Mouse (Mus musculus): ENCODE measurements around the gene Tenm2. TPM values are rescaled to one million over a fixed set of nuclear protein-coding genes. Genes with fewer than 3 reads are reported as not detected.

Tenm2 gene
- polyA plus RNA-seq, 1 experiment from 2014 or later: 1.2 TPM

DNA sequence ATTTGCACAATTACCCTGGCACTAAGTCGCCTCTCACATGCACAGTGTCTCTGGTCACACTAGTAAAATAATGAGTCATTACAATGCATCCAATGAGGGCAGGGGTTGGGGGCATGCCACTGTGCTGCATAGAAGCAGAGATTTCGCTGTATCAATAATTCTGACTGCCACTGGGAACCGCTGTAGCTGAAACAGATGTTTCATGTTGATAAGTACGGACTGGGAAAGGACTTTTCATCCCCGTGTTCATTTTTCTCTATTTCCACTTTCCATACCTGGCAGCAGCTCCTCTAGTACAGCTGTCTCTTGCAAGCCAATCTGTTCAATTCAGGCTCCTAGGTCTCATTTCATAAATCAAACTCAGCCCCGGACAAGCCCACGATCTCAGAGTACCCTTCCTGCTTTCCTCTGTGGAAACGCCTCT, 433.5 kb downstream of the Tenm2 start:
- no peak overlapping the region for H3K27ac ChIP-seq (replicated peaks)
- no peak overlapping the region for H3K4me2 ChIP-seq
- H3K27me3 ChIP-seq (replicated peaks): no peaks in the 10 kb centered on the region
- H3K4me1 ChIP-seq: no peaks in the 10 kb centered on the region
- no peaks in the 10 kb centered on the region for H3K9me3 ChIP-seq
- H3K36me3 ChIP-seq: no peaks in the 10 kb centered on the region
- H3K4me3 ChIP-seq: no peak overlapping the region
- WGBS: 65% methylated on average over 8 of the region's 8 CpGs
- ATAC-seq (ENCODE audit: extremely low read depth, insufficient number of reproducible peaks, low FRiP score, low TSS enrichment): no peak
- H3K9ac ChIP-seq: no peak overlapping the region

DNA sequence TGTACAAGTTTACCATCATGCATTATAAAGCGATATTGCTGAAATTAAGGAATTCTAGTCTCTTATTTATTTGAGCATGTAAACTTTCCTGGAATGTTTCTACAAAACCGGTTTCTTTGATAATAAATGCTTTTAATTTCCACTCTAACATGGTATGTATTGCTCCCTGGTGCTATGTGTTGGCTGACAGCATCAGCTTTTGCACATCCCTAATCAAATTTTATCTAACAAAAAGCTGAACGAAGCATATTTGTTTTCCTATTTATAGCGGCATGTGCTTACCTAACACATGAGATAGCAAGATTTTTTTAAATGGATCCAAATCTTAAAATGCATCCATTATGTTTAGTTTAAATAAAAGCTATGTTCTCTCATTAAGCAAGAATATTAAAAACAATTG, 434.1 kb downstream of the Tenm2 start:
- Histone ChIP-seq H3K4me3 (no peak overlapping the region), H3K4me1 (no peaks in the 10 kb centered on the region), H3K4me2 (no peak overlapping the region), H3K36me3 (no peaks in the 10 kb centered on the region), H3K27me3 (replicated peaks) (no peaks in the 10 kb centered on the region), H3K9me3 (no peaks in the 10 kb centered on the region), H3K27ac (replicated peaks) (no peak overlapping the region), H3K9ac (no peak overlapping the region)
- no peak for ATAC-seq (ENCODE audit: extremely low read depth, insufficient number of reproducible peaks, low FRiP score, low TSS enrichment)
- WGBS: 71% methylated on average over 4 of the region's 4 CpGs

DNA sequence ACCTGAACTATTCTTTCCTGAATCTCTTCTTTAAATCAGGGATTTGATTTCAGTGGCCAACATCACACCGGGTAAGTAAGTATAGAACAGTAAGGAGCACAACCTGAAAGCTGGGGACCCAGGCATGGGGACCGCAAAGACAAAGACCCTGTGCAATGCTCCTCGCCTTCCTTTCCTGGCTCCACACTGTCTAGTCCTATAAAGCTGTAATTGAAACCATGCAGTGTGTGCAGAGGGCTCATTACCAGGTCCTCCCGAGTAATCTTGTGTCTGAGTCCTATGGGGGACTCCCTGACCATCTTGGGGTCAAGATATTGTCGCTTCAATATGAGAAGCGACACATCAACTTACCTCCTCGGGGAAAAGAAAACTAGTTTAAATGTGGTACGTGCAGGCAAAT, 436.4 kb downstream of the Tenm2 start:
- WGBS: 78% methylated on average over 8 of the region's 8 CpGs
- Histone ChIP-seq H3K36me3 (no peaks in the 10 kb centered on the region), H3K27me3 (replicated peaks) (no peaks in the 10 kb centered on the region), H3K27ac (replicated peaks) (no peak overlapping the region), H3K9ac (no peak overlapping the region), H3K4me2 (no peak overlapping the region), H3K9me3 (no peaks in the 10 kb centered on the region), H3K4me1 (no peaks in the 10 kb centered on the region), H3K4me3 (no peak overlapping the region)
- ATAC-seq (ENCODE audit: extremely low read depth, insufficient number of reproducible peaks, low FRiP score, low TSS enrichment): no peak

DNA sequence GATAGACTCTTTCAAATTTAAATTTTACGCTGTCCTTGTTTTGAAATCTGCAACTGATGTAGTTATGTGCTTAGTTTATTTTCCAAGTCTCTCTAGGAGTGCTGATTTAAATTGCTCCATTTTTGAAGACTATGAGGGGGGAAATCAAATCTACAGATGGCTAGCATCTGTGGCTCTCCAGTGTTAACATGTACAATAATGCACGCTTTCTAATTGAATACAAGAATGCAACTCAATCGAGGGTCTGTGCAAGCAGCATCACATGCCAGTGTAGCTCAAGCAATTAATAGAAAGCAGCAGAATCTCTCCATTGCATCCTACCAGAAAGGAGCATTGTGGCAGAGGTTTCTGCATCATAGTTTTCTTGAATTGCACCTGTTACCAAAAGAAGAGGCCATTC, 477.8 kb downstream of the Tenm2 start:
- Histone ChIP-seq H3K4me3 (no peak overlapping the region), H3K4me1 (no peaks in the 10 kb centered on the region), H3K9ac (no peak overlapping the region), H3K4me2 (no peak overlapping the region), H3K27ac (replicated peaks) (no peak overlapping the region), H3K9me3 (no peaks in the 10 kb centered on the region), H3K27me3 (replicated peaks) (no peaks in the 10 kb centered on the region), H3K36me3 (no peaks in the 10 kb centered on the region)
- WGBS: 76% methylated on average over 3 of the region's 3 CpGs
- ATAC-seq (ENCODE audit: extremely low read depth, insufficient number of reproducible peaks, low FRiP score, low TSS enrichment): no peak

DNA sequence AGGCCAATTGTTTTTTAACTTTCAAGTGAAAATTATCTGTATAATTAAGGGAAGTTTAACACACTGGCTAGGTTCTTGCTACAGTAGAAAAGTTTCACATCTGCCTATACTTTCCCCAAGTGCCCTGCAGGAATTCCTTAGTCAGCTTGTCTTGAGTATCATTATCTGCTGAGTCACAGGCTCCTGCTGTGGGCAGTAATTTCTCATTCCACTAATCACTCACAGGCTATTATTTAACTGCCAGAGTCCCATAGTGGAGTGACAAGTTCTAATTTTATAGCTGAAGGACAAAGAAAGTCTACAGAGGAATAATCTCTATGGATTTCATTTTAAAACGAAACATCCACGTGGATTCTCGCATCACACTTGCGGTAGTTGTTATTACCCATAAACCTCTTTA, 489.5 kb downstream of the Tenm2 start:
- H3K9me3 ChIP-seq: no peaks in the 10 kb centered on the region
- no peak overlapping the region for H3K4me2 ChIP-seq
- H3K4me1 ChIP-seq: no peaks in the 10 kb centered on the region
- no peaks in the 10 kb centered on the region for H3K36me3 ChIP-seq
- no peaks in the 10 kb centered on the region for H3K27me3 ChIP-seq (replicated peaks)
- no peak overlapping the region for H3K27ac ChIP-seq (replicated peaks)
- no peak overlapping the region for H3K4me3 ChIP-seq
- WGBS: 86% methylated on average over 4 of the region's 4 CpGs
- H3K9ac ChIP-seq: no peak overlapping the region
- no peak for ATAC-seq (ENCODE audit: extremely low read depth, insufficient number of reproducible peaks, low FRiP score, low TSS enrichment)

DNA sequence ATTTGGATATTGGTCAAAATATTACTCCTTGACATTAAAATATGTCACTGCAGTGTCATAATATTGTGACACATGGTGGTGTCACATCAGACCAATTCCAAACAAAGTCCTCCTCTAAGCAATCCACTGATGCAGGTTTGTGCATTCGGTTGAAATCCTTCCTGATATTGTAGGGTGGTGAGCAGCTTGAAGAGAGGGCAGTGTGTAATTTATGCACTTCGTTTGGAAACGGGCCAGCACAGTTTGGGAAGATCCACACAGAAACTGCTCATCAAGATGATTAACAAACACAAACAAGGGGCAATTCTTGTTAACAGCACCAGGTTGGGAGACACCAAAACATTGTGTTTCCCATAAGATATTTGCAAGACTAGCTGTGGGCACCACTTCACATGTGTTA, 508.0 kb downstream of the Tenm2 start:
- Histone ChIP-seq H3K4me3 (no peak overlapping the region), H3K27ac (replicated peaks) (no peak overlapping the region), H3K4me2 (no peak overlapping the region), H3K9me3 (no peaks in the 10 kb centered on the region), H3K27me3 (replicated peaks) (no peaks in the 10 kb centered on the region), H3K36me3 (no peaks in the 10 kb centered on the region), H3K4me1 (0 out of 2 replicates have a peak, but pooled peaks cover 2% of the 10 kb centered on the region), H3K9ac (no peak overlapping the region)
- 76% methylated on average over 3 of the region's 3 CpGs for WGBS
- no peak for ATAC-seq (ENCODE audit: extremely low read depth, insufficient number of reproducible peaks, low FRiP score, low TSS enrichment)

DNA sequence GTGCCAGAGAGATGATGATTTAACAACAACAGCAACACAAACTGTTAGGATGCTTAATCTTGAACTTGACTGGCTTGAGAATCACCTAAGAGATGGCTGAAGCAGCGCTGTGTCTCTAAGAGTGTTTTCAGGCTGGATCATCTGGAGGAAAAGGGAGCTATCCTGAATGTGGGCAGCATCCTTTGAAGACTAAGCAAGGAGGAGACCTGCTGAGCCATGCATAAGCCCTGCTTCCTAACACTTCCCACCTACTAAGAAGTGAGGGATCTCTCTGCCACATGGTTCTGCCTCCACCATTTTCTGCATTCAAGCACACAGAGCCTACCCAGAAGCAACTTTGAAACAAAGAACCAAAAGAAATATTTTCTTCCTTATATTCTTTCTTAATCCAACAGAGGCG, 532.9 kb downstream of the Tenm2 start:
- no peaks in the 10 kb centered on the region for H3K36me3 ChIP-seq
- 69% methylated on average over 2 of the region's 2 CpGs for WGBS

DNA sequence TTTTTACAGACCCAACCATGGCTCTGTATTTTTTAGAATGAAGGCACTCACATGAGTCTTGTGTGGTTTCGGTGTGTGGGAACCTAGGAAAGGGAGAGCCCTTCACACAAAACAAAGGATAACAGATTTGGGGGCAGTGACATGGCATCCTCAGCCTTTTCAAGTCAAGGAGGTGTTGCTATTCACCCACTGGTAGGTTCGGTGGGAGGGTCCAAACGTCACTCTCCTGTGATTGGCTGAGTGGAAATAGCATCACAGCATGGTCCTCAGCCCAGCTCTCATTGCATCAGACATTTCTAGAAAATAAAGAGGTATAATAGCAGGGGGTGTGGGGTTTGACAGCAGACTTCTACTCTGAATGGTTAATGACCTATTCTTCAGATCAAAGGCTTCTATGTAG, 534.8 kb downstream of the Tenm2 start:
- Histone ChIP-seq H3K27ac (replicated peaks) (no peak overlapping the region), H3K4me3 (no peak overlapping the region), H3K4me1 (no peaks in the 10 kb centered on the region), H3K9me3 (no peaks in the 10 kb centered on the region), H3K9ac (no peak overlapping the region), H3K27me3 (replicated peaks) (no peaks in the 10 kb centered on the region), H3K36me3 (no peaks in the 10 kb centered on the region), H3K4me2 (no peak overlapping the region)
- ATAC-seq (ENCODE audit: extremely low read depth, insufficient number of reproducible peaks, low FRiP score, low TSS enrichment): no peak
- WGBS: 81% methylated on average over 3 of the region's 3 CpGs

More for the DNA sequence above, 532.9 kb downstream of the Tenm2 start:
- Histone ChIP-seq H3K4me1 (no peaks in the 10 kb centered on the region), H3K9ac (no peak overlapping the region), H3K4me3 (no peak overlapping the region), H3K27me3 (replicated peaks) (no peaks in the 10 kb centered on the region), H3K27ac (replicated peaks) (no peak overlapping the region), H3K9me3 (no peaks in the 10 kb centered on the region), H3K4me2 (no peak overlapping the region)
- no peak for ATAC-seq (ENCODE audit: extremely low read depth, insufficient number of reproducible peaks, low FRiP score, low TSS enrichment)

DNA sequence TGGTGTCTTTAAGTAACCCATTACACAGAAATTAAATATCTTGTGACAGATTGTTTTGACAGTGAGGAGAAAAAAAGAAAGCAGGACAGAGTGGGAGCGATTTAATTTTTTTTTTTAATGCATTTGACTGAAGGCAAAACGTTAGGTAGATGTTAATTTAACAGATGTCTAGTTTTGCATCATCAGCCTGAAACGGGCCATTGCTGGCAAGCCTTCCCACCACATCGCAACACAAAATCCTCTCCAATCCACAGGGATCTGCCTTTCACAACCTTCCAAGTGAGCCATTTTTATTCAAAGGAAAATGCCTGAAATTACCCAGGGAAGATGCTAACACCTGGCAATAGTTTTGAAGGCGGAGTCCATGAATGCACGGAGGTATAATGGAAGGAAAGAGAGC, 535.6 kb downstream of the Tenm2 start:
- WGBS: 75% methylated on average over 6 of the region's 6 CpGs

DNA sequence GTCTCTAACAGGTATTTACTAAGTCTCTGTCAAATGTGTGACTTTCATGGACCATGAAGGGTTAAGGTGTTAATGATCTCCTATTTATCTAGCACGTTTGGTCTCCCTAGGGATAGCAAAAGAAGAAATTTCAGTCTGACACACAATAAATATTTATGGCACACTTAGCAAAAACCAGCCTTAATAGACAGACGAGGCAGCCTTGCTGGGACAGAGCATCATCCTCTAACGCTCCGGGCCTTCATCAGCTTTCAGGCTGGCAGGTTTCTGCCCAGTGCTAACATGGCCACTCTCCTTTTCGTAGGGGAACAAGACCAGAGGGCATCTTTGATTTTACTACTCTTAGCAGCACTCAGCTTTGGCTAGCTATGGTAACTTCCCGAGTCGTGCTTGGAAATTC, 537.5 kb downstream of the Tenm2 start:
- no peak for ATAC-seq (ENCODE audit: extremely low read depth, insufficient number of reproducible peaks, low FRiP score, low TSS enrichment)
- no peaks in the 10 kb centered on the region for H3K4me1 ChIP-seq
- H3K4me3 ChIP-seq: no peak overlapping the region
- no peaks in the 10 kb centered on the region for H3K36me3 ChIP-seq
- 80% methylated on average over 7 of the region's 7 CpGs for WGBS
- no peak overlapping the region for H3K9ac ChIP-seq
- H3K27ac ChIP-seq (replicated peaks): no peak overlapping the region
- no peaks in the 10 kb centered on the region for H3K9me3 ChIP-seq
- H3K27me3 ChIP-seq (replicated peaks): no peaks in the 10 kb centered on the region
- no peak overlapping the region for H3K4me2 ChIP-seq

More for the DNA sequence above, 535.6 kb downstream of the Tenm2 start:
- Histone ChIP-seq H3K27ac (replicated peaks) (no peak overlapping the region), H3K4me2 (no peak overlapping the region), H3K9me3 (no peaks in the 10 kb centered on the region), H3K4me1 (no peaks in the 10 kb centered on the region), H3K4me3 (no peak overlapping the region), H3K27me3 (replicated peaks) (no peaks in the 10 kb centered on the region), H3K9ac (no peak overlapping the region), H3K36me3 (no peaks in the 10 kb centered on the region)
- no peak for ATAC-seq (ENCODE audit: extremely low read depth, insufficient number of reproducible peaks, low FRiP score, low TSS enrichment)

DNA sequence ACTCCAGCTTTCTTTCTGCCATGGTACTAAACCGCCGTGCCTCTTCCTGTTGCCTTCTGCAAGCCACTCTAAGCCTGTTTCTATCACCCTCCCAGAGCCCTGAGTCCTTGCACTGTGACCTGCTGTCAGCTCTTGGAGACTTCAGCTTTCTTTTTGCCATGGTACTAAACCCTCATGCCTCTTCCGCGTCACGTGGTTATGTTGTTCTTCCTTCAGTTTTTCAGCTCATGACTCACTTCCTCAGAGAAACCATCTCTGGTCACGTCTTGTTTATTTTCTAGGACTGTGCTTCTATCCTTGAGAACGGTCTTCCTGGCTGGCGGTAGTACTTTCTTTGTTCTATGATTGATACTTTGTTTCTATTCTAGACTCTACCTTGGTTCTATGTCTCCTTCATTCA, 537.9 kb downstream of the Tenm2 start:
- no peaks in the 10 kb centered on the region for H3K36me3 ChIP-seq
- ATAC-seq (ENCODE audit: extremely low read depth, insufficient number of reproducible peaks, low FRiP score, low TSS enrichment): no peak
- 64% methylated on average over 8 of the region's 8 CpGs for WGBS
- H3K27me3 ChIP-seq (replicated peaks): no peaks in the 10 kb centered on the region
- H3K4me2 ChIP-seq: no peak overlapping the region
- no peaks in the 10 kb centered on the region for H3K9me3 ChIP-seq
- no peaks in the 10 kb centered on the region for H3K4me1 ChIP-seq
- H3K27ac ChIP-seq (replicated peaks): no peak overlapping the region
- no peak overlapping the region for H3K9ac ChIP-seq
- H3K4me3 ChIP-seq: no peak overlapping the region

DNA sequence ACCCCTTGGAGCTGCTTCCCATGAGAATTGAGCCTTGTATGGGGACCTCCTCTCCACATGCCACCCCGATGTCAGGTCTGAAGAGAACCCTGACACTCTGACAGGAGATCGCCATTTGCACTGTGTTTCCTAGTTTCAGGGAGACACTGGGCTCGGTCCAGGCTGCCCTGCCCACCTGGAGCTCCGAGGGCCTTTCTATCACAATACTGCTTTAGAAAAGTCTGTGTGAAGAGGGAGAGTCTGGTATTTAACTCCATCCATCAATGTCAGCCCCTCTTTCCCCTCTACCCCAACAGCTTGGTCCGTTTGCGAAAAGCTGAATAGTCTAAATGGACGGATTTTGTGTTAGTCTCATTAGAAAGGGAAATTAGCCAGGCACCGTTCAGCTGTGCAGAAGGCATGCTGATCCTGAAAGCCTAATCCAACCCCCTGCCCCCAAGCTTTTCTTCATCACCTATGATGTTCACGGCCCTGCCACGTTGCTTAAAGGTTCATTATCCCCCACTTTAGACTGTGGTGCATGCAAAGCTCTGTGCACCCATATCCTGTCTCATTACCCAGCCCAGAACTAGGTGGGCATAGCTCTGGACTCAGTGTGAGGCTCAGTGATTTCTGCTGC, 538.6 kb downstream of the Tenm2 start:
- Histone ChIP-seq H3K36me3 (no peaks in the 10 kb centered on the region), H3K9me3 (no peaks in the 10 kb centered on the region), H3K27ac (replicated peaks) (no peak overlapping the region), H3K9ac (no peak overlapping the region), H3K4me3 (no peak overlapping the region), H3K4me1 (no peaks in the 10 kb centered on the region), H3K27me3 (replicated peaks) (no peaks in the 10 kb centered on the region), H3K4me2 (no peak overlapping the region)
- ATAC-seq (ENCODE audit: extremely low read depth, insufficient number of reproducible peaks, low FRiP score, low TSS enrichment): no peak
- 58% methylated on average over 10 of the region's 10 CpGs for WGBS
